Mouse (Mus musculus) neural tube, embryonic 14.5 days (tissue): ENCODE data around the gene Apba1. TPM values are rescaled to one million over a fixed set of nuclear protein-coding genes. Genes with fewer than 3 reads are reported as not detected.

Experiments
- ATAC-seq: fragments of 200-750 bp; cut with Nextera tagmentation; 2 replicates; pipeline ENCODE4 v1.8.0; 2017; ENCODE audit warnings: low read depth, mild to moderate bottlenecking, moderate TSS enrichment, moderate library complexity
- H3K27ac ChIP-seq: fragments of 300-500 bp; sonication (generic); 2 replicates; pipeline ENCODE4 v1.5.1; 2014; ENCODE audit warnings: low read depth, mild to moderate bottlenecking, control low read depth, low read length, moderate library complexity, mixed read lengths
- H3K27me3 ChIP-seq: fragments of 300-500 bp; sonication (generic); 2 replicates; pipeline ENCODE4 v1.6.1; 2014; ENCODE audit warnings: low read length; ENCODE audit not compliant: control insufficient read depth, insufficient read depth
- H3K36me3 ChIP-seq: fragments of 300-500 bp; sonication (generic); 2 replicates; pipeline ENCODE4 v1.6.1; 2014; ENCODE audit warnings: low read length, mixed read lengths; ENCODE audit not compliant: control insufficient read depth, insufficient read depth
- H3K4me1 ChIP-seq: fragments of 300-500 bp; sonication (generic); 2 replicates; pipeline ENCODE4 v1.6.1; 2014; ENCODE audit warnings: low read length; ENCODE audit not compliant: control insufficient read depth, insufficient read depth
- H3K4me2 ChIP-seq: fragments of 300-500 bp; sonication (generic); 2 replicates; pipeline ENCODE4 v1.6.1; 2014; ENCODE audit warnings: mild to moderate bottlenecking, low read depth, low read length, control low read depth
- H3K4me3 ChIP-seq: fragments of 300-500 bp; sonication (generic); 2 replicates; pipeline ENCODE4 v1.5.1; 2014; ENCODE audit warnings: low read depth, low read length, control low read depth, mixed read lengths
- H3K9ac ChIP-seq: fragments of 300-500 bp; sonication (generic); replicated peaks from 2 replicates; pipeline ENCODE4 v1.6.1; 2014; ENCODE audit warnings: low read depth, mild to moderate bottlenecking, control low read depth, low read length, mixed read lengths
- H3K9me3 ChIP-seq: fragments of 300-500 bp; sonication (generic); 2 replicates; pipeline ENCODE4 v1.6.1; 2016; ENCODE audit warnings: low read length; ENCODE audit not compliant: control insufficient read depth
- WGBS: fragments of 180-500 bp; shearing (Covaris S2); extraction: QIAGEN DNeasy Blood & Tissue Kit; methylation state at CpG from one replicate; pipeline ENCODE4 v1.1.7; 2014; 5-methylcytosine and 5-hydroxymethylcytosine counted together
- polyA plus RNA-seq: library from polyadenylated mRNA; unstranded; fragments of >200 nt; fragmentation: Nextera tagmentation; extraction: Ambion mirVana; gene quantifications from 2 replicates; pipeline ENCODE4 v1.2.1, GENCODE M21; 2014

Apba1 gene
- polyA plus RNA-seq, 1 experiment from 2014 or later = 15.8 TPM

GRCm38 (mm10) chr19:23896915-23897314 lies 138.2 kb downstream of the Apba1 start:
- 0 out of 2 replicates have a peak, but pooled peaks cover 3% of the 10 kb centered on the region for H3K4me1 ChIP-seq
- H3K4me3 ChIP-seq = no peak overlapping the region
- H3K9me3 ChIP-seq = no peaks in the 10 kb centered on the region
- no peak for ATAC-seq
- H3K27ac ChIP-seq = no peak overlapping the region
- 72% methylated on average over 8 of the region's 8 CpGs for WGBS
- H3K9ac ChIP-seq = no peak overlapping the region
- H3K27me3 ChIP-seq = no peaks in the 10 kb centered on the region
- H3K36me3 ChIP-seq = no peaks in the 10 kb centered on the region; the same call in 1 of the 2 replicates
- no peak overlapping the region for H3K4me2 ChIP-seq

- Histone ChIP-seq H3K4me3 (no peak overlapping the region), H3K36me3 (no peaks in the 10 kb centered on the region; the same call in 1 of the 2 replicates), H3K4me1 (no peaks in the 10 kb centered on the region), H3K4me2 (no peak overlapping the region), H3K27ac (no peak overlapping the region), H3K9ac (no peak overlapping the region), H3K9me3 (no peaks in the 10 kb centered on the region), H3K27me3 (no peaks in the 10 kb centered on the region)
- peak; percentile 39; the same call in 1 of the 2 replicates for ATAC-seq
- 15% methylated on average over 11 of the region's 11 CpGs for WGBS
Measured at GRCm38 (mm10) chr19:23898501-23898900, 139.8 kb downstream of the Apba1 start.

GRCm38 (mm10) chr19:23901177-23901576 lies 142.5 kb downstream of the Apba1 start:
- 68% methylated on average over 3 of the region's 3 CpGs for WGBS
- Histone ChIP-seq H3K4me3 (no peak overlapping the region), H3K36me3 (no peaks in the 10 kb centered on the region; the same call in 1 of the 2 replicates), H3K4me1 (peaks cover 15% of the 10 kb centered on the region), H3K9ac (no peak overlapping the region), H3K27ac (no peak overlapping the region), H3K4me2 (no peak overlapping the region), H3K9me3 (no peaks in the 10 kb centered on the region), H3K27me3 (no peaks in the 10 kb centered on the region)
- no peak for ATAC-seq

GRCm38 (mm10) chr19:23901768-23902167 lies 143.1 kb downstream of the Apba1 start:
- ATAC-seq = no peak
- no peak overlapping the region for H3K9ac ChIP-seq
- H3K4me2 ChIP-seq = no peak overlapping the region
- H3K4me3 ChIP-seq = no peak overlapping the region
- H3K4me1 ChIP-seq = peaks cover 19% of the 10 kb centered on the region
- H3K9me3 ChIP-seq = no peaks in the 10 kb centered on the region
- H3K27me3 ChIP-seq = no peaks in the 10 kb centered on the region
- WGBS = 88% methylated on average over 4 of the region's 4 CpGs
- no peaks in the 10 kb centered on the region; the same call in 1 of the 2 replicates for H3K36me3 ChIP-seq
- no peak overlapping the region for H3K27ac ChIP-seq

GRCm38 (mm10) chr19:23903066-23903465 lies 144.4 kb downstream of the Apba1 start:
- no peak for ATAC-seq

GRCm38 (mm10) chr19:23904922-23905321 lies 146.2 kb downstream of the Apba1 start:
- no peak overlapping the region for H3K4me3 ChIP-seq
- H3K4me2 ChIP-seq = no peak overlapping the region
- H3K9me3 ChIP-seq = no peaks in the 10 kb centered on the region
- H3K27me3 ChIP-seq = no peaks in the 10 kb centered on the region
- peak overlapping the region; percentile 34; the same call in 1 of the 2 replicates for H3K27ac ChIP-seq
- H3K4me1 ChIP-seq = peaks cover 19% of the 10 kb centered on the region
- peak; percentile 60; the same call in 1 of the 2 replicates for ATAC-seq
- no peaks in the 10 kb centered on the region; the same call in 1 of the 2 replicates for H3K36me3 ChIP-seq
- no peak overlapping the region for H3K9ac ChIP-seq
- 45% methylated on average over 4 of the region's 4 CpGs for WGBS

More at GRCm38 (mm10) chr19:23903066-23903465, 144.4 kb downstream of the Apba1 start:
- Histone ChIP-seq H3K4me2 (no peak overlapping the region), H3K27ac (no peak overlapping the region), H3K4me3 (no peak overlapping the region), H3K9ac (no peak overlapping the region), H3K36me3 (no peaks in the 10 kb centered on the region; the same call in 1 of the 2 replicates), H3K27me3 (no peaks in the 10 kb centered on the region), H3K4me1 (peaks cover 19% of the 10 kb centered on the region), H3K9me3 (no peaks in the 10 kb centered on the region)
- 94% methylated on average over 7 of the region's 7 CpGs for WGBS

GRCm38 (mm10) chr19:23905772-23906171 lies 147.1 kb downstream of the Apba1 start:
- H3K4me2 ChIP-seq = no peak overlapping the region
- no peak overlapping the region for H3K9ac ChIP-seq
- ATAC-seq = peak; percentile 61; the same call in 1 of the 2 replicates
- H3K36me3 ChIP-seq = no peaks in the 10 kb centered on the region; the same call in 1 of the 2 replicates
- no peaks in the 10 kb centered on the region for H3K9me3 ChIP-seq
- H3K27ac ChIP-seq = no peak overlapping the region; the same call in 1 of the 2 replicates
- H3K4me1 ChIP-seq = peaks cover 19% of the 10 kb centered on the region
- H3K27me3 ChIP-seq = no peaks in the 10 kb centered on the region
- H3K4me3 ChIP-seq = no peak overlapping the region
- 48% methylated on average over 5 of the region's 5 CpGs for WGBS

- H3K27ac ChIP-seq = no peak overlapping the region
- H3K9me3 ChIP-seq = no peaks in the 10 kb centered on the region
- 74% methylated on average over 4 of the region's 4 CpGs for WGBS
- no peak overlapping the region for H3K9ac ChIP-seq
- peaks cover 9% of the 10 kb centered on the region; the same call in 1 of the 2 replicates for H3K4me1 ChIP-seq
- no peak for ATAC-seq
- no peaks in the 10 kb centered on the region for H3K27me3 ChIP-seq
- H3K4me2 ChIP-seq = no peak overlapping the region
- H3K4me3 ChIP-seq = no peak overlapping the region
- H3K36me3 ChIP-seq = no peaks in the 10 kb centered on the region
Measured at GRCm38 (mm10) chr19:23910345-23910744, 151.7 kb downstream of the Apba1 start.

GRCm38 (mm10) chr19:23919384-23920219 lies 160.9 kb downstream of the Apba1 start:
- no peaks in the 10 kb centered on the region for H3K4me1 ChIP-seq
- ATAC-seq = peak; percentile 84
- no peak overlapping the region for H3K4me2 ChIP-seq
- no peaks in the 10 kb centered on the region for H3K27me3 ChIP-seq
- H3K27ac ChIP-seq = peak overlapping the region; percentile 78
- 19% methylated on average over 5 of the region's 5 CpGs for WGBS
- H3K9me3 ChIP-seq = no peaks in the 10 kb centered on the region
- no peak overlapping the region for H3K9ac ChIP-seq
- H3K4me3 ChIP-seq = no peak overlapping the region
- no peaks in the 10 kb centered on the region; the same call in 1 of the 2 replicates for H3K36me3 ChIP-seq
